Mouse (Mus musculus): ENCODE measurements around the gene Ncoa5. TPM values are rescaled to one million over a fixed set of nuclear protein-coding genes. Genes with fewer than 3 reads are reported as not detected.

The Ncoa5 gene
- polyA plus RNA-seq, 1 experiment from 2014 or later, result 60.6 TPM

GRCm38 (mm10) chr2:164988777-164989176 lies 45.9 kb downstream of the Ncoa5 start:
- Histone ChIP-seq H3K4me2 (no peak overlapping the region), H3K36me3 (no peaks in the 10 kb centered on the region), H3K9ac (no peak overlapping the region), H3K4me3 (replicated peaks) (no peak overlapping the region), H3K27me3 (replicated peaks) (no peaks in the 10 kb centered on the region), H3K9me3 (no peaks in the 10 kb centered on the region), H3K4me1 (no peaks in the 10 kb centered on the region), H3K27ac (no peak overlapping the region)
- 63% methylated on average over 13 of the region's 13 CpGs for WGBS
- no peak for ATAC-seq (ENCODE audit: insufficient read depth, low FRiP score, low read depth)

GRCm38 (mm10) chr2:164986371-164987027 lies 48.2 kb downstream of the Ncoa5 start:
- Histone ChIP-seq H3K4me3 (replicated peaks) (no peak overlapping the region), H3K27ac (no peak overlapping the region), H3K9ac (no peak overlapping the region), H3K27me3 (replicated peaks) (no peaks in the 10 kb centered on the region), H3K4me2 (no peak overlapping the region), H3K9me3 (no peaks in the 10 kb centered on the region), H3K36me3 (no peaks in the 10 kb centered on the region), H3K4me1 (no peaks in the 10 kb centered on the region)
- ATAC-seq (ENCODE audit: insufficient read depth, low FRiP score, low read depth), result no peak
- 70% methylated on average over 14 of the region's 14 CpGs for WGBS

- Histone ChIP-seq H3K4me2 (no peak overlapping the region), H3K27ac (no peak overlapping the region), H3K4me3 (replicated peaks) (no peak overlapping the region), H3K9ac (no peak overlapping the region), H3K9me3 (no peaks in the 10 kb centered on the region), H3K36me3 (no peaks in the 10 kb centered on the region), H3K4me1 (no peaks in the 10 kb centered on the region), H3K27me3 (replicated peaks) (no peaks in the 10 kb centered on the region)
- no peak for ATAC-seq (ENCODE audit: insufficient read depth, low FRiP score, low read depth)
- WGBS, result 78% methylated on average over 6 of the region's 6 CpGs
Measured at GRCm38 (mm10) chr2:164985962-164986361, 48.7 kb downstream of the Ncoa5 start.

GRCm38 (mm10) chr2:164979749-164980148 lies 54.9 kb downstream of the Ncoa5 start:
- no peak overlapping the region for H3K27ac ChIP-seq

GRCm38 (mm10) chr2:164975611-164976010 lies 59.1 kb downstream of the Ncoa5 start:
- Histone ChIP-seq H3K27me3 (replicated peaks) (peaks cover 22% of the 10 kb centered on the region), H3K9me3 (no peaks in the 10 kb centered on the region), H3K4me3 (replicated peaks) (no peak overlapping the region), H3K9ac (no peak overlapping the region), H3K4me2 (no peak overlapping the region), H3K4me1 (no peaks in the 10 kb centered on the region), H3K27ac (no peak overlapping the region), H3K36me3 (no peaks in the 10 kb centered on the region)
- 77% methylated on average over 6 of the region's 6 CpGs for WGBS
- no peak for ATAC-seq (ENCODE audit: insufficient read depth, low FRiP score, low read depth)

More at GRCm38 (mm10) chr2:164979749-164980148, 54.9 kb downstream of the Ncoa5 start:
- 25% methylated on average over 7 of the region's 7 CpGs for WGBS
- 0 out of 2 replicates have a peak, but pooled peaks cover 3% of the 10 kb centered on the region for H3K27me3 ChIP-seq (replicated peaks)
- H3K9ac ChIP-seq, result no peak overlapping the region
- no peak for ATAC-seq (ENCODE audit: insufficient read depth, low FRiP score, low read depth)
- no peaks in the 10 kb centered on the region for H3K36me3 ChIP-seq
- no peak overlapping the region for H3K4me2 ChIP-seq
- H3K4me3 ChIP-seq (replicated peaks), result no peak overlapping the region
- no peaks in the 10 kb centered on the region for H3K4me1 ChIP-seq
- H3K9me3 ChIP-seq, result no peaks in the 10 kb centered on the region

- no peak overlapping the region for H3K4me2 ChIP-seq
- peaks cover 49% of the 10 kb centered on the region for H3K27me3 ChIP-seq (replicated peaks)
- ATAC-seq (ENCODE audit: insufficient read depth, low FRiP score, low read depth), result no peak
- peaks cover 11% of the 10 kb centered on the region for H3K4me1 ChIP-seq
- no peak overlapping the region for H3K27ac ChIP-seq
- no peaks in the 10 kb centered on the region for H3K36me3 ChIP-seq
- WGBS, result 55% methylated on average over 5 of the region's 5 CpGs
- H3K9me3 ChIP-seq, result no peaks in the 10 kb centered on the region
- no peak overlapping the region for H3K4me3 ChIP-seq (replicated peaks)
- no peak overlapping the region for H3K9ac ChIP-seq
Measured at GRCm38 (mm10) chr2:164972646-164973045, 62.0 kb downstream of the Ncoa5 start.

GRCm38 (mm10) chr2:164970631-164971196 lies 64.0 kb downstream of the Ncoa5 start:
- WGBS, result 1% methylated on average over 42 of the region's 42 CpGs
- ATAC-seq (ENCODE audit: insufficient read depth, low FRiP score, low read depth), result no peak

GRCm38 (mm10) chr2:164969348-164969781 lies 65.3 kb downstream of the Ncoa5 start:
- H3K36me3 ChIP-seq, result no peaks in the 10 kb centered on the region
- no peak for ATAC-seq (ENCODE audit: insufficient read depth, low FRiP score, low read depth)
- no peaks in the 10 kb centered on the region for H3K9me3 ChIP-seq
- peaks cover 70% of the 10 kb centered on the region for H3K27me3 ChIP-seq (replicated peaks)
- 6% methylated on average over 21 of the region's 21 CpGs for WGBS
- no peak overlapping the region for H3K4me2 ChIP-seq
- peaks cover 11% of the 10 kb centered on the region for H3K4me1 ChIP-seq
- no peak overlapping the region for H3K9ac ChIP-seq
- H3K27ac ChIP-seq, result no peak overlapping the region
- H3K4me3 ChIP-seq (replicated peaks), result no peak overlapping the region

More at GRCm38 (mm10) chr2:164970631-164971196, 64.0 kb downstream of the Ncoa5 start:
- Histone ChIP-seq H3K27me3 (replicated peaks) (peaks cover 67% of the 10 kb centered on the region), H3K4me3 (replicated peaks) (peak overlapping the region; percentile 19; the same call in 1 of the 2 replicates), H3K4me1 (peaks cover 11% of the 10 kb centered on the region), H3K36me3 (no peaks in the 10 kb centered on the region), H3K4me2 (peak overlapping the region; percentile 35), H3K9ac (no peak overlapping the region), H3K27ac (no peak overlapping the region), H3K9me3 (no peaks in the 10 kb centered on the region)

- peaks cover 70% of the 10 kb centered on the region for H3K27me3 ChIP-seq (replicated peaks)
- H3K4me3 ChIP-seq (replicated peaks), result peak overlapping the region; percentile 31
- WGBS, result 1% methylated on average over 28 of the region's 29 CpGs
- peak overlapping the region; percentile 63 for H3K4me2 ChIP-seq
- H3K27ac ChIP-seq, result no peak overlapping the region
- H3K36me3 ChIP-seq, result no peaks in the 10 kb centered on the region
- peaks cover 11% of the 10 kb centered on the region for H3K4me1 ChIP-seq
- H3K9me3 ChIP-seq, result no peaks in the 10 kb centered on the region
- H3K9ac ChIP-seq, result no peak overlapping the region
- ATAC-seq (ENCODE audit: insufficient read depth, low FRiP score, low read depth), result peak; percentile 63; the same call in 1 of the 2 replicates
Measured at GRCm38 (mm10) chr2:164968451-164968851, 66.2 kb downstream of the Ncoa5 start.

- H3K4me1 ChIP-seq, result peaks cover 11% of the 10 kb centered on the region
- H3K4me3 ChIP-seq (replicated peaks), result peak overlapping the region; percentile 31
- H3K27ac ChIP-seq, result no peak overlapping the region
- no peaks in the 10 kb centered on the region for H3K36me3 ChIP-seq
- 3% methylated on average over 64 of the region's 65 CpGs for WGBS
- H3K4me2 ChIP-seq, result peak overlapping the region; percentile 63
- H3K9me3 ChIP-seq, result no peaks in the 10 kb centered on the region
- H3K9ac ChIP-seq, result no peak overlapping the region
- H3K27me3 ChIP-seq (replicated peaks), result peaks cover 70% of the 10 kb centered on the region
- ATAC-seq (ENCODE audit: insufficient read depth, low FRiP score, low read depth), result no peak
Measured at GRCm38 (mm10) chr2:164967761-164968440, 66.8 kb downstream of the Ncoa5 start.

- no peak overlapping the region for H3K4me2 ChIP-seq
- 17% methylated on average over 6 of the region's 6 CpGs for WGBS
- H3K9me3 ChIP-seq, result no peaks in the 10 kb centered on the region
- H3K9ac ChIP-seq, result no peak overlapping the region
- peaks cover 67% of the 10 kb centered on the region for H3K27me3 ChIP-seq (replicated peaks)
- H3K36me3 ChIP-seq, result no peaks in the 10 kb centered on the region
- no peak overlapping the region for H3K4me3 ChIP-seq (replicated peaks)
- H3K4me1 ChIP-seq, result peaks cover 11% of the 10 kb centered on the region
- ATAC-seq (ENCODE audit: insufficient read depth, low FRiP score, low read depth), result no peak
- H3K27ac ChIP-seq, result no peak overlapping the region
Measured at GRCm38 (mm10) chr2:164967193-164967592, 67.5 kb downstream of the Ncoa5 start.

GRCm38 (mm10) chr2:164966381-164966780 lies 68.3 kb downstream of the Ncoa5 start:
- Histone ChIP-seq H3K9me3 (no peaks in the 10 kb centered on the region), H3K9ac (no peak overlapping the region), H3K4me2 (no peak overlapping the region), H3K36me3 (no peaks in the 10 kb centered on the region), H3K27ac (no peak overlapping the region), H3K27me3 (replicated peaks) (peaks cover 59% of the 10 kb centered on the region), H3K4me3 (replicated peaks) (no peak overlapping the region), H3K4me1 (peaks cover 11% of the 10 kb centered on the region)
- no peak for ATAC-seq (ENCODE audit: insufficient read depth, low FRiP score, low read depth)
- 22% methylated on average over 8 of the region's 8 CpGs for WGBS
